Mouse (Mus musculus) liver, embryonic 14.5 days (tissue): ENCODE results near the gene Daam2. TPM values are rescaled to one million over a fixed set of nuclear protein-coding genes. Genes with fewer than 3 reads are reported as not detected.
A peak's percentile ranks its signal among the peaks of the same experiment; 100 is the strongest.

Experiments used
- ATAC-seq: fragments of 200-750 bp; cut with Nextera tagmentation; 2 replicates; pipeline ENCODE4 v1.8.0; 2017; ENCODE audit warnings: moderate number of reproducible peaks, mild to moderate bottlenecking, moderate library complexity; ENCODE audit not compliant: insufficient read depth
- DNase-seq, 3 experiments: peaks; one replicate each; pipeline ENCODE4 v3.0.0-alpha.2; 2012 to 2013; ENCODE audit warnings: low read depth in 3 of 3, low spot score in 3 of 3
- H3K27ac ChIP-seq: fragments of 300-500 bp; sonication (generic); 2 replicates; pipeline ENCODE4 v1.5.1; 2014; ENCODE audit warnings: moderate library complexity, mild to moderate bottlenecking, control low read depth, inconsistent platforms
- H3K27me3 ChIP-seq: fragments of 300-500 bp; sonication (generic); 2 replicates; pipeline ENCODE4 v1.6.1; 2014; ENCODE audit warnings: mild to moderate bottlenecking, low read length, moderate library complexity; ENCODE audit not compliant: control insufficient read depth, insufficient read depth
- H3K36me3 ChIP-seq: fragments of 300-500 bp; sonication (generic); replicated peaks from 2 replicates; pipeline ENCODE4 v1.6.1; 2014; ENCODE audit warnings: low read depth; ENCODE audit not compliant: control insufficient read depth, insufficient read depth
- H3K4me1 ChIP-seq, 2 experiments: fragments of 200-500 bp in 1 of 2; fragments of 300-500 bp in 1 of 2; sonication (generic) in 1 of 2; replicated peaks; 2 replicates each; pipeline ENCODE4 v1.6.1; 2012 to 2014; ENCODE audit warnings: antibody characterized with exemption in 1 of 2, inconsistent platforms in 1 of 2, low read length in 1 of 2; ENCODE audit not compliant: control insufficient read depth in 2 of 2, insufficient read depth in 2 of 2
- H3K4me2 ChIP-seq: fragments of 300-500 bp; sonication (generic); 2 replicates; pipeline ENCODE4 v1.6.1; 2014; ENCODE audit warnings: low read depth, mild to moderate bottlenecking, control low read depth, moderate library complexity
- H3K4me3 ChIP-seq, 2 experiments: fragments of 200-500 bp in 1 of 2; fragments of 300-500 bp in 1 of 2; sonication (generic) in 1 of 2; 2 replicates each; pipeline ENCODE4 v1.5.1; 2012 to 2014; ENCODE audit warnings: low read depth in 2 of 2, low read length in 2 of 2, mild to moderate bottlenecking in 2 of 2, control low read depth in 1 of 2, inconsistent platforms in 1 of 2, moderate library complexity in 1 of 2; ENCODE audit not compliant: insufficient read depth in 1 of 2
- H3K9ac ChIP-seq: fragments of 300-500 bp; sonication (generic); replicated peaks from 2 replicates; pipeline ENCODE4 v1.6.1; 2014; ENCODE audit warnings: mild to moderate bottlenecking, control low read depth, moderate library complexity
- H3K9me3 ChIP-seq: fragments of 300-500 bp; sonication (generic); 2 replicates; pipeline ENCODE4 v1.6.1; 2016; ENCODE audit warnings: low read length, mixed read lengths; ENCODE audit not compliant: control insufficient read depth
- CTCF ChIP-seq: IDR thresholded peaks from 2 replicates; pipeline ENCODE4 v1.5.1; 2016; ENCODE audit warnings: antibody characterized with exemption, low read depth, control low read depth
- EP300 ChIP-seq: IDR thresholded peaks from 2 replicates; pipeline ENCODE4 v1.6.1; 2016; ENCODE audit warnings: antibody characterized with exemption, low read depth
- WGBS: fragments of 180-500 bp; shearing (Covaris S2); extraction: QIAGEN DNeasy Blood & Tissue Kit; methylation state at CpG from one replicate; pipeline ENCODE4 v1.1.7; 2014; ENCODE audit not compliant: insufficient replicate concordance; 5-methylcytosine and 5-hydroxymethylcytosine counted together
- polyA plus RNA-seq, 2 experiments: library from polyadenylated mRNA; depleted of rRNA in 1 of 2; stranded (reverse) in 1 of 2; unstranded in 1 of 2; fragments of >200 nt; fragmentation: Nextera tagmentation in 1 of 2; extraction: Ambion mirVana in 1 of 2; gene quantifications; 2 replicates each; pipeline versions ENCODE4 v1.2.1 to v1.2.3; 2012 to 2014

Daam2 gene
- polyA plus RNA-seq, 2 experiments: 0.14 to 0.39 TPM

DNA sequence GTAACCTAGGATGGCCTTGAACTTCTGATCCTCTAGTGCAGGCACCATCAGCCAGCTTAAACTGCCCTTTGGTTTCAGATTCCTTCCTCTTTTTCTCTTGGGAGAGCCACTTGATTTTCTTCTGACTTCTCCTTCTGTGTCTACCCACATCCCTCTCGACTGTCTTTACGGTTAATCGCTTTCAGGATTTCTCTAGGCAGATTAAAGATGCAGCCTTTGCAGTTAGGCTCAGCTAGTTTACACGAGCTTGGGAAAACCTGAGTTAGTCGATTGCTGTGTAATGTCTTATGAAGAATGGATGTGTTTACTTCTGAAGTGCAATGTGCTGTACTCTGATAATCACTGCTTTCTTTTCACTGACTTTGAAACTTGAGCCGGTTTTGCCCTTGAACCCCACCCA is 127.5 kb downstream of the Daam2 start:
- whole genome bisulfite sequencing: 41% methylated on average over 6 of the region's 6 CpGs
- DNase-seq (peak in 1 of 3 experiments; percentile 56), ATAC-seq (peak; percentile 5; the same call in 1 of the 2 replicates)
- H3K36me3 ChIP-seq: peaks cover 56% of the 10 kb centered on the region
- TF ChIP-seq CTCF (no peak), EP300 (peak; percentile 68)
- no peaks in the 10 kb centered on the region for H3K27me3 ChIP-seq
- H3K27ac ChIP-seq: peak overlapping the region; percentile 82
- peak overlapping the region; percentile 48 for H3K4me2 ChIP-seq
- no peak overlapping the region for H3K4me3 ChIP-seq
- no peaks in the 10 kb centered on the region; the same call in none of the 2 replicates for H3K9me3 ChIP-seq
- H3K4me1 ChIP-seq: peaks cover 64 to 77% of the 10 kb centered on the region in 2 experiments
- peak overlapping the region; percentile 35 for H3K9ac ChIP-seq

DNA sequence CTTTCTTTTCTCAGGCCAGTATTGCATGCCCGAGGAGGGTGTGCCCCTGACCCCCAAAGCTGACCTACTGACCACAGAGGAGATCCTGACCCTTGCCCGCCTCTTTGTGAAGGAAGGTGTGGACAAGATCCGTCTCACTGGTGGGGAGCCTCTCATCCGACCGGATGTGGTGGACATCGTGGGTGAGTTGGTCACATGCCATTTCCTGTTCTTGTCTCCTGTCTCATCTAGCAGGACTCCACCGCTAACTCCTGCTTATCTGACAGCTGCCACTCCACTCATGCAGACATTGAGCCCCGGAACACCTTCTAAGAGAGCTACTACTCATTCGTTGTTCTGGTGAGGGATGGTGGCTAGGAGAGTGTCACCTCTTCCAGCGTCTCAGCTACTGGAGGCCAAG is 129.1 kb downstream of the Daam2 start:
- no peak overlapping the region for H3K9ac ChIP-seq
- DNase-seq: no peak
- WGBS: 46% methylated on average over 10 of the region's 10 CpGs
- peaks cover 62 to 78% of the 10 kb centered on the region in 2 experiments for H3K4me1 ChIP-seq
- TF ChIP-seq CTCF: no peak
- peak overlapping the region; percentile 16 for H3K4me2 ChIP-seq
- no peaks in the 10 kb centered on the region for H3K27me3 ChIP-seq
- ATAC-seq: no peak
- no peak overlapping the region for H3K4me3 ChIP-seq
- H3K36me3 ChIP-seq: peaks cover 48% of the 10 kb centered on the region
- no peaks in the 10 kb centered on the region; the same call in none of the 2 replicates for H3K9me3 ChIP-seq
- peak overlapping the region; percentile 12 for H3K27ac ChIP-seq

DNA sequence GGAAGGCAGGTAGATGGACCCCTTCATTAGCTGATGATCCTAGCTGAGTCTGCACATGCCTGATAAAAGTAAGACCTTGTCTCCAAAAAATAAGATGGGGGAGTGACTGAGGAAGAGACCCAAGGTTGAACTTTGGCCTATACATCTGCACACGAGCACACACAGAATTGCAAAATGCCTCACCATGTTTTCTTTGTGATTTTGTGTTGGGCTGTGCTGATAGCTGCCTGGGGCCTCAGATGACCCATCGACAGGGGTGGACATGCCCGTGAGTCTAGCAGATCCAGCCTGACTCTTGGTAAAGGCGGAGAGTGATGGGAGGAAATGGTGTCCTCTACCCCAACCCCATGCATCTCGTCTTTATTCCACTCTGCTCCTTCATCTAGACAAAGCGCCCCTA is 129.9 kb downstream of the Daam2 start:
- Histone ChIP-seq H3K27me3 (no peaks in the 10 kb centered on the region), H3K4me2 (no peak overlapping the region), H3K9ac (no peak overlapping the region), H3K4me1 (peaks cover 64 to 80% of the 10 kb centered on the region in 2 experiments), H3K27ac (no peak overlapping the region), H3K4me3 (no peak overlapping the region), H3K9me3 (no peaks in the 10 kb centered on the region; the same call in none of the 2 replicates), H3K36me3 (peaks cover 44% of the 10 kb centered on the region)
- no peak for ATAC-seq
- TF ChIP-seq CTCF (no peak), EP300 (no peak)
- 77% methylated on average over 6 of the region's 6 CpGs for WGBS
- no peak for DNase-seq

DNA sequence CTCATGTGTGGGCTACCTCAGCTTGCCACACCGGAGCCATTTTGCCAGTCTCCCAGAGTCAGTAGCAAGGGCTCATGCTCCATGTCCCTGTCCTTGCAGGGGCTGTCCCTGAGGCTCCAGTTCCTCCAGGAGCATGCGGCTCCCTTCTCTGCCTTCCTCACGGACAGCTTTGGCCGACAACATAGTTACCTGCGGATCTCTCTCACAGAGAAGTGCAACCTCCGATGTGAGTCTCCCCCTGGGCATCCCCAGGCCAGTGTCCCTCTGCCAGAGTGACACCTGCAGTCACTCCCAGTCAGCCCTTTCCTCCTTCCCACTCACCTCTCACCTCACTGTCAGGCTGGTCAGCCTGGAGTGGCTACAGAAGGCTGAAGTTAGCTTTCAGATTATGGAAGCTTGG is 131.1 kb downstream of the Daam2 start:
- Histone ChIP-seq H3K27me3 (no peaks in the 10 kb centered on the region), H3K4me2 (peak overlapping the region; percentile 3; the same call in 1 of the 2 replicates), H3K4me3 (no peak overlapping the region), H3K9ac (no peak overlapping the region), H3K9me3 (no peaks in the 10 kb centered on the region; the same call in none of the 2 replicates), H3K4me1 (peaks cover 57 to 68% of the 10 kb centered on the region in 2 experiments), H3K27ac (peak overlapping the region; percentile 45), H3K36me3 (peaks cover 39% of the 10 kb centered on the region)
- ATAC-seq: no peak
- no peak for DNase-seq
- WGBS: 90% methylated on average over 6 of the region's 6 CpGs
- no peak for TF ChIP-seq CTCF
- TF ChIP-seq EP300: no peak

DNA sequence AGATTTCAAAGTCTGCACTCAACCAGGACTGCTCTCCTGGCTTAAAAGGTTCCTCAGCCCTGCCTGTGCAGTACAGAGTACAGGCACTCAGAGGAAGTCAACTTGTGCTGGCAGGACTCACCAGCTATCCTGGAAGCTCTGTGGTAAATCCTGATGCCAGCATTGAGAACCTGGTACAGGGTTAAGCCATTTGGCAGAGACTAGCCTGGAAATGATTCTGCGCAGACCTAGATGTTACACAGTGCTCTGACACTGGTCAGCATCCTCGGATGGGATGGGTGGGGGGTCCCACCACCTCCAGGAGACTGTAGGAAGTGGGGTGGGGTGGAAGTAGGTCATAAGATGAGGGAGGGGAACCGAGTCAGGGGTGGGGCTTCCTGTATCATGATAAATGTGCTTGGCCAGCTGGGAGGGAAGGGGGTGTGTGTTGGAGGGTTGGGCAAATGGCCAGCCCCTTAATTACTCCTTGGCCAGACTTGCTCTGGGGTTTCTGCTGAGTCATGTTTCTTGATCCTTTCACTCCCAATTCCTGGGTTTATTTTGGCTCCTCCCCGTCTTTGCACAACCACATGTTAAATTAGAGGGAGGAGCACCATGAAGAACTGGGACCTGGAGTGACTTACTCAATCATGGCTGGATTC is 132.0 kb downstream of the Daam2 start:
- Histone ChIP-seq H3K27me3 (no peaks in the 10 kb centered on the region), H3K9me3 (no peaks in the 10 kb centered on the region; the same call in none of the 2 replicates), H3K4me2 (peak overlapping the region; percentile 3), H3K4me1 (peaks cover 54 to 68% of the 10 kb centered on the region in 2 experiments), H3K4me3 (no peak overlapping the region), H3K9ac (no peak overlapping the region), H3K27ac (peak overlapping the region; percentile 69), H3K36me3 (peaks cover 38% of the 10 kb centered on the region)
- 40% methylated on average over 4 of the region's 4 CpGs for WGBS
- peak in 2 of 3 experiments; percentile 42 to 73 for DNase-seq
- no peak for ATAC-seq
- TF ChIP-seq EP300: no peak
- no peak for TF ChIP-seq CTCF
